8 mouse cellular contexts compared by ENCODE assay signal in the genomic region with DNA sequence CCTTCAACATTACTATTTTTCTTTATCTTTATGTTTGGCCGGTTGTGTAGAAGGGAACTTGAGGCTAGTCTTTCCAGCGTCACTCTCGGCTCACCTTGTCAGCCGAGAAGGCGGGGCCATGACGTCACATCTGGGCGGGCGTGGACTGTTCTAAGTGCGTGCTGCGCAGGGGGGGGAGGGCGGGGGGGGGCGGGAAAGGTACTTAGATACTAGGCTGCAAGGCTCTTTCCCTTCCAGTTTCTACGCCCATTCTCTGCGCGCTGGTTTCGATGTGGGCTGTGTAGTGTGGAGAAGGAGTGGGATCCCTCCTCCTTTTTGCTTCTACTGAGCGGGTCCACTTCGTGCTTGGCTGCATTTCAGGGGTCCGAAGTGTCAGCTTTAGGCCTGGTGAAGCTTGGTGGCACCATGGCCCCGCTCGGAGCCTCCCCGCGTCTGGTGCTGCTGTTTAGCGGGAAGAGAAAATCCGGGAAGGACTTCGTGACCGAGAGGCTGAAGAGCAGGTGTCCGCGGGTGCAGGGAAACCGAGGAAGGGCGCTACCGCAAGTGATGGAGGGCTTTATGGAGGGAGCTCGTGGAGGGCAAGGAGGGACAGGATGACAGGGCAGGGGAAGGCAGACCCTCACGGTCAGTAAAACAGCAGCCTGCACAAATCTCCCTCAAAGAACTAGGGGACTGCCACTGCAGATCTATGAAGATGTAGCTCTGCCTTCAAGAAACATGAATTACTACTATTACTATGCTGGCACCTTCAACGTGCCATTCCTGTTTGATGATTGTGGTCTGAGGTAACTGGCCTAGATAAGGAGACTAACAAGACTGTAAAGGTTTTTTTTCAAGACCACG. TPM values are rescaled to one million over a fixed set of nuclear protein-coding genes. Genes with fewer than 3 reads are reported as not detected.
DNase-seq lines count a peak whose midpoint lies in the region; ATAC-seq and TF ChIP-seq lines count a peak whose summit lies in the region.

No protein-coding gene starts in this region.

- peak; percentile 87 for ATAC-seq in embryonic facial prominence, embryonic 15.5 days (ENCODE audit: insufficient number of reproducible peaks, low FRiP score, low TSS enrichment, low read depth)
- peak; percentile 88 for ATAC-seq in kidney, embryonic 14.5 days (ENCODE audit: low FRiP score, low TSS enrichment)
- peak; percentile 92 for ATAC-seq in limb, embryonic 14.5 days (ENCODE audit: low FRiP score, low read depth)
- ATAC-seq in midbrain, embryonic 16.5 days: peak; percentile 86

- H3K9ac ChIP-seq in embryonic facial prominence, embryonic 15.5 days: peak overlapping the region; percentile 54
- H3K9ac ChIP-seq in kidney, embryonic 14.5 days (ENCODE audit: low read depth, low read length): peak overlapping the region; percentile 72
- peak overlapping the region; percentile 75 for H3K9ac ChIP-seq in limb, embryonic 14.5 days (ENCODE audit: low read depth, low read length, severe bottlenecking)
- H3K9ac ChIP-seq in midbrain, embryonic 16.5 days (ENCODE audit: low read depth, low read length): peak overlapping the region; percentile 91

- peak overlapping the region; percentile 60 for H3K27ac ChIP-seq in bone marrow macrophage, adult 2 months (ENCODE audit: insufficient read depth, low read depth, low read length)
- peak overlapping the region; percentile 82 for H3K27ac ChIP-seq in embryonic facial prominence, embryonic 15.5 days (replicated peaks)
- H3K27ac ChIP-seq in heart, embryonic 10.5 days: peak overlapping the region; percentile 92
- peak overlapping the region; percentile 79 for H3K27ac ChIP-seq in kidney, embryonic 14.5 days (ENCODE audit: low read depth, low read length)
- H3K27ac ChIP-seq in limb, embryonic 14.5 days (replicated peaks; ENCODE audit: low read depth, low read length): peak overlapping the region; percentile 88
- H3K27ac ChIP-seq in midbrain, embryonic 16.5 days (ENCODE audit: low read length): peak overlapping the region; percentile 95
- peak overlapping the region; percentile 73 for H3K27ac ChIP-seq in spleen, adult 2 months (ENCODE audit: insufficient read depth, low read length)

- H3K36me3 ChIP-seq in embryonic facial prominence, embryonic 15.5 days: no peaks in the 10 kb centered on the region
- peaks cover 12% of the 10 kb centered on the region; the same call in 1 of the 2 replicates for H3K36me3 ChIP-seq in heart, embryonic 10.5 days
- H3K36me3 ChIP-seq in kidney, embryonic 14.5 days (ENCODE audit: control insufficient read depth, insufficient read depth, low read length): no peaks in the 10 kb centered on the region
- no peaks in the 10 kb centered on the region; the same call in 1 of the 2 replicates for H3K36me3 ChIP-seq in limb, embryonic 14.5 days (ENCODE audit: control insufficient read depth, insufficient read depth, low read length)
- H3K36me3 ChIP-seq in midbrain, embryonic 16.5 days (ENCODE audit: control insufficient read depth, insufficient read depth, low read length): no peaks in the 10 kb centered on the region
- H3K36me3 ChIP-seq in spleen, adult 2 months (ENCODE audit: control insufficient read depth, insufficient read depth, low read length): no peaks in the 10 kb centered on the region; the same call in 1 of the 2 replicates

- H3K4me1 ChIP-seq in bone marrow macrophage, adult 2 months (ENCODE audit: control insufficient read depth, insufficient read depth, low read length): peaks cover 16% of the 10 kb centered on the region
- H3K4me1 ChIP-seq in embryonic facial prominence, embryonic 15.5 days: peaks cover 19% of the 10 kb centered on the region
- H3K4me1 ChIP-seq in heart, embryonic 10.5 days: peaks cover 33% of the 10 kb centered on the region
- peaks cover 6% of the 10 kb centered on the region; the same call in 1 of the 2 replicates for H3K4me1 ChIP-seq in kidney, embryonic 14.5 days (ENCODE audit: control insufficient read depth, insufficient read depth, low read length)
- H3K4me1 ChIP-seq in limb, embryonic 14.5 days (ENCODE audit: control insufficient read depth, insufficient read depth, low read length): peaks cover 7% of the 10 kb centered on the region
- peaks cover 17% of the 10 kb centered on the region for H3K4me1 ChIP-seq in midbrain, embryonic 16.5 days (ENCODE audit: control insufficient read depth, insufficient read depth, low read length)
- no peaks in the 10 kb centered on the region for H3K4me1 ChIP-seq in spleen, adult 2 months (ENCODE audit: control insufficient read depth, insufficient read depth, insufficient read length)

- no peak for TF ChIP-seq CTCF in bone marrow macrophage, adult 2 months (IDR thresholded peaks at IDR 0.05; ENCODE audit: low read depth, low read length)
- no peak for TF ChIP-seq CTCF in spleen, adult 2 months (IDR thresholded peaks at IDR 0.05; ENCODE audit: extremely low read depth, insufficient read depth, insufficient read length, insufficient replicate concordance)

- H3K4me3 ChIP-seq in bone marrow macrophage, adult 2 months (ENCODE audit: insufficient read depth, low read length): peak overlapping the region; percentile 92
- peak overlapping the region; percentile 66 for H3K4me3 ChIP-seq in embryonic facial prominence, embryonic 15.5 days (replicated peaks)
- peak overlapping the region; percentile 71 for H3K4me3 ChIP-seq in heart, embryonic 10.5 days
- peak overlapping the region; percentile 68 for H3K4me3 ChIP-seq in kidney, embryonic 14.5 days (ENCODE audit: low read length)
- H3K4me3 ChIP-seq in limb, embryonic 14.5 days (replicated peaks; ENCODE audit: low read length): peak overlapping the region; percentile 67
- H3K4me3 ChIP-seq in midbrain, embryonic 16.5 days (ENCODE audit: low read depth, low read length): peak overlapping the region; percentile 84
- H3K4me3 ChIP-seq in spleen, adult 2 months (ENCODE audit: extremely low read depth, insufficient read depth, insufficient read length): peak overlapping the region; percentile 95

- H3K9me3 ChIP-seq in embryonic facial prominence, embryonic 15.5 days (replicated peaks): no peaks in the 10 kb centered on the region
- H3K9me3 ChIP-seq in heart, embryonic 10.5 days: no peaks in the 10 kb centered on the region
- H3K9me3 ChIP-seq in kidney, embryonic 14.5 days (ENCODE audit: control insufficient read depth, low read length): no peaks in the 10 kb centered on the region
- H3K9me3 ChIP-seq in limb, embryonic 14.5 days (ENCODE audit: control insufficient read depth, low read length): no peaks in the 10 kb centered on the region
- no peaks in the 10 kb centered on the region for H3K9me3 ChIP-seq in midbrain, embryonic 16.5 days (replicated peaks; ENCODE audit: control insufficient read depth, low read length, poor library complexity, severe bottlenecking)

- TF ChIP-seq POLR2A in bone marrow macrophage, adult 2 months (IDR thresholded peaks at IDR 0.05; ENCODE audit: borderline replicate concordance, low read depth, low read length): no peak
- TF ChIP-seq POLR2A in limb, embryonic 14.5 days (IDR thresholded peaks at IDR 0.05; ENCODE audit: borderline replicate concordance, extremely low read depth, insufficient read depth, insufficient read length): peak; percentile 64; the same call in 1 of the 2 replicates
- TF ChIP-seq POLR2A in spleen, adult 2 months (IDR thresholded peaks at IDR 0.05; ENCODE audit: low read depth, low read length): no peak

- WGBS in embryonic facial prominence, embryonic 15.5 days: under 1% methylated on average over 36 of the region's 36 CpGs
- under 1% methylated on average over 33 of the region's 36 CpGs for WGBS in heart, embryonic 10.5 days
- WGBS in kidney, embryonic 14.5 days: 1% methylated on average over 34 of the region's 36 CpGs
- under 1% methylated on average over 33 of the region's 36 CpGs for WGBS in limb, embryonic 14.5 days
- WGBS in midbrain, embryonic 16.5 days: 1% methylated on average over 33 of the region's 36 CpGs
- WGBS in spleen, adult 2 months: under 1% methylated on average over 36 of the region's 36 CpGs

- peak overlapping the region; percentile 59 for H3K4me2 ChIP-seq in embryonic facial prominence, embryonic 15.5 days (replicated peaks)
- H3K4me2 ChIP-seq in kidney, embryonic 14.5 days (replicated peaks; ENCODE audit: low read depth, low read length): peak overlapping the region; percentile 59
- H3K4me2 ChIP-seq in limb, embryonic 14.5 days (replicated peaks; ENCODE audit: low read depth, low read length, severe bottlenecking): peak overlapping the region; percentile 76
- H3K4me2 ChIP-seq in midbrain, embryonic 16.5 days (ENCODE audit: low read length): peak overlapping the region; percentile 71

- peak; percentile 99 for DNase-seq in B cell, adult 2 months
- peak; percentile 95 for DNase-seq in heart, embryonic 10.5 days (ENCODE audit: low spot score)
- peak; percentile 93 for DNase-seq in limb, embryonic 14.5 days (ENCODE audit: low spot score)
- DNase-seq in spleen, adult 2 months (ENCODE audit: low read depth in 1 of 2, low spot score in 2 of 2): peak; percentile 91

- no peaks in the 10 kb centered on the region for H3K27me3 ChIP-seq in embryonic facial prominence, embryonic 15.5 days
- no peaks in the 10 kb centered on the region for H3K27me3 ChIP-seq in heart, embryonic 10.5 days (ENCODE audit: insufficient read depth, poor library complexity, severe bottlenecking)
- H3K27me3 ChIP-seq in kidney, embryonic 14.5 days (ENCODE audit: control insufficient read depth, insufficient read depth, low read length): no peaks in the 10 kb centered on the region
- no peaks in the 10 kb centered on the region for H3K27me3 ChIP-seq in limb, embryonic 14.5 days (ENCODE audit: control insufficient read depth, insufficient read depth, low read length)
- H3K27me3 ChIP-seq in midbrain, embryonic 16.5 days (ENCODE audit: control insufficient read depth, insufficient read depth, low read depth, low read length): no peaks in the 10 kb centered on the region
- no peaks in the 10 kb centered on the region for H3K27me3 ChIP-seq in spleen, adult 2 months (ENCODE audit: control insufficient read depth, insufficient read depth, low read length)

RNA-seq across cellular contexts. Expression of a gene that starts 4.8 kb away (rescaled TPM):
- polyA plus RNA-seq in bone marrow macrophage, adult 2 months (2012; ENCODE audit: insufficient read depth, insufficient read length, missing spikeins): 25.9 and 26.8 TPM in 2 replicates
- 51.3 and 59.1 TPM in 2 replicates for polyA plus RNA-seq in embryonic facial prominence, embryonic 15.5 days (2015; fragmentation: Nextera tagmentation; extraction: Ambion mirVana)
- 64.3 and 70.4 TPM in 2 replicates for polyA plus RNA-seq in heart, embryonic 10.5 days (2016; fragmentation: Nextera tagmentation; extraction: Ambion mirVana)
- 53.8 and 60.4 TPM in 2 replicates for polyA plus RNA-seq in kidney, embryonic 14.5 days (2014; fragmentation: Nextera tagmentation; extraction: Ambion mirVana)
- 41.8 and 47.2 TPM in 2 replicates for polyA plus RNA-seq in limb, embryonic 14.5 days (2012; rRNA removed)
- 46.5 and 52.3 TPM in 2 replicates for polyA plus RNA-seq in limb, embryonic 14.5 days (2014; fragmentation: Nextera tagmentation; extraction: Ambion mirVana)
- polyA plus RNA-seq in midbrain, embryonic 16.5 days (2015; fragmentation: Nextera tagmentation; extraction: Ambion mirVana): 129 and 142 TPM in 2 replicates
- polyA plus RNA-seq in spleen, adult 2 months (2012; rRNA removed): 12.2 and 15.1 TPM in 2 replicates

RNA-seq across cellular contexts. Expression of a gene that starts 22.7 kb away (rescaled TPM):
- 14.1 and 17.3 TPM in 2 replicates for polyA plus RNA-seq in bone marrow macrophage, adult 2 months (2012; ENCODE audit: insufficient read depth, insufficient read length, missing spikeins)
- 38.3 and 40.4 TPM in 2 replicates for polyA plus RNA-seq in embryonic facial prominence, embryonic 15.5 days (2015; fragmentation: Nextera tagmentation; extraction: Ambion mirVana)
- polyA plus RNA-seq in heart, embryonic 10.5 days (2016; fragmentation: Nextera tagmentation; extraction: Ambion mirVana): 46.5 and 68.4 TPM in 2 replicates
- polyA plus RNA-seq in kidney, embryonic 14.5 days (2014; fragmentation: Nextera tagmentation; extraction: Ambion mirVana): 15.5 and 19.4 TPM in 2 replicates
- 31.4 and 32.8 TPM in 2 replicates for polyA plus RNA-seq in limb, embryonic 14.5 days (2012; rRNA removed)
- 17.9 and 21.2 TPM in 2 replicates for polyA plus RNA-seq in limb, embryonic 14.5 days (2014; fragmentation: Nextera tagmentation; extraction: Ambion mirVana)
- 14.4 and 18.5 TPM in 2 replicates for polyA plus RNA-seq in midbrain, embryonic 16.5 days (2015; fragmentation: Nextera tagmentation; extraction: Ambion mirVana)
- polyA plus RNA-seq in spleen, adult 2 months (2012; rRNA removed): 47.0 and 54.2 TPM in 2 replicates

RNA-seq across cellular contexts. Expression of a gene that starts 29.2 kb away (rescaled TPM):
- 25.3 and 28.0 TPM in 2 replicates for polyA plus RNA-seq in bone marrow macrophage, adult 2 months (2012; ENCODE audit: insufficient read depth, insufficient read length, missing spikeins)
- 47.7 and 51.3 TPM in 2 replicates for polyA plus RNA-seq in embryonic facial prominence, embryonic 15.5 days (2015; fragmentation: Nextera tagmentation; extraction: Ambion mirVana)
- polyA plus RNA-seq in heart, embryonic 10.5 days (2016; fragmentation: Nextera tagmentation; extraction: Ambion mirVana): 28.2 and 35.9 TPM in 2 replicates
- polyA plus RNA-seq in kidney, embryonic 14.5 days (2014; fragmentation: Nextera tagmentation; extraction: Ambion mirVana): 45.7 and 53.0 TPM in 2 replicates
- polyA plus RNA-seq in limb, embryonic 14.5 days (2012; rRNA removed): 83.4 and 121 TPM in 2 replicates
- polyA plus RNA-seq in limb, embryonic 14.5 days (2014; fragmentation: Nextera tagmentation; extraction: Ambion mirVana): 58.3 and 65.3 TPM in 2 replicates
- 47.6 and 48.7 TPM in 2 replicates for polyA plus RNA-seq in midbrain, embryonic 16.5 days (2015; fragmentation: Nextera tagmentation; extraction: Ambion mirVana)
- polyA plus RNA-seq in spleen, adult 2 months (2012; rRNA removed): 58.2 and 111 TPM in 2 replicates

RNA-seq across cellular contexts. Expression of a gene that starts 40.9 kb away (rescaled TPM):
- polyA plus RNA-seq in bone marrow macrophage, adult 2 months (2012; ENCODE audit: insufficient read depth, insufficient read length, missing spikeins): 56.0 and 56.8 TPM in 2 replicates
- polyA plus RNA-seq in embryonic facial prominence, embryonic 15.5 days (2015; fragmentation: Nextera tagmentation; extraction: Ambion mirVana): 110 and 113 TPM in 2 replicates
- polyA plus RNA-seq in heart, embryonic 10.5 days (2016; fragmentation: Nextera tagmentation; extraction: Ambion mirVana): 72.2 and 79.5 TPM in 2 replicates
- 42.8 and 64.0 TPM in 2 replicates for polyA plus RNA-seq in kidney, embryonic 14.5 days (2014; fragmentation: Nextera tagmentation; extraction: Ambion mirVana)
- 134 and 166 TPM in 2 replicates for polyA plus RNA-seq in limb, embryonic 14.5 days (2012; rRNA removed)
- polyA plus RNA-seq in limb, embryonic 14.5 days (2014; fragmentation: Nextera tagmentation; extraction: Ambion mirVana): 72.5 and 80.0 TPM in 2 replicates
- 13.2 and 14.9 TPM in 2 replicates for polyA plus RNA-seq in midbrain, embryonic 16.5 days (2015; fragmentation: Nextera tagmentation; extraction: Ambion mirVana)
- polyA plus RNA-seq in spleen, adult 2 months (2012; rRNA removed): 49.0 and 54.8 TPM in 2 replicates

RNA-seq across cellular contexts. Expression of a gene that starts 41.0 kb away (rescaled TPM):
- polyA plus RNA-seq in bone marrow macrophage, adult 2 months (2012; ENCODE audit: insufficient read depth, insufficient read length, missing spikeins): 46.6 and 55.2 TPM in 2 replicates
- polyA plus RNA-seq in embryonic facial prominence, embryonic 15.5 days (2015; fragmentation: Nextera tagmentation; extraction: Ambion mirVana): 342 and 356 TPM in 2 replicates
- polyA plus RNA-seq in heart, embryonic 10.5 days (2016; fragmentation: Nextera tagmentation; extraction: Ambion mirVana): 465 and 589 TPM in 2 replicates
- polyA plus RNA-seq in kidney, embryonic 14.5 days (2014; fragmentation: Nextera tagmentation; extraction: Ambion mirVana): 632 and 773 TPM in 2 replicates
- polyA plus RNA-seq in limb, embryonic 14.5 days (2012; rRNA removed): 247 and 268 TPM in 2 replicates
- polyA plus RNA-seq in limb, embryonic 14.5 days (2014; fragmentation: Nextera tagmentation; extraction: Ambion mirVana): 473 and 476 TPM in 2 replicates
- 77.1 and 86.2 TPM in 2 replicates for polyA plus RNA-seq in midbrain, embryonic 16.5 days (2015; fragmentation: Nextera tagmentation; extraction: Ambion mirVana)
- 20.6 and 21.3 TPM in 2 replicates for polyA plus RNA-seq in spleen, adult 2 months (2012; rRNA removed)

Comparison
In these comparisons a context has a peak if more than half of its experiments do, and no peak if none do; other contexts are left out.
1. Peak in every context shown above with its lines: DNase-seq, ATAC-seq, H3K4me3 ChIP-seq and H3K27ac ChIP-seq.